Mouse (Mus musculus) layer of hippocampus, adult 18-20 months (tissue): ENCODE results near the gene Chordc1. TPM values are rescaled to one million over a fixed set of nuclear protein-coding genes. Genes with fewer than 3 reads are reported as not detected.
"Not testable (repeated sequence)": the region's sequence is repeated elsewhere in the genome, so short reads cannot be mapped to it uniquely, and the experiment has no call there.

Experiments used
- DNase-seq, 2 experiments: peaks; one replicate each; pipeline ENCODE4 v3.0.0; 2022; ENCODE audit warnings: low spot score in 2 of 2
- long read RNA-seq: library from polyadenylated mRNA; stranded (forward); transcript quantifications from one replicate; pipeline ENCODE4 v2.0.0, GENCODE M21; 2021
- total RNA-seq, 2 experiments: library from RNA; stranded (reverse); gene quantifications; 2 replicates each; pipeline ENCODE4 v1.2.3; 2021

The Chordc1 gene
- 100 to 1,000 TPM; 118 to 119 TPM for total RNA-seq
- long read RNA-seq, full-length matches to known transcripts = 122 of 143 reads
- long read RNA-seq, partial matches to known transcripts = 4 of 143 reads
- long read RNA-seq, other reads (novel, unspliced or antisense) = 17 of 143 reads

GRCm38 (mm10) chr9:18291571-18292429, at the start of gene Chordc1:
Chordc1 (plus strand) TSS chr9:18292125.
- peak; percentile 95 to 98 for DNase-seq

- no peak for DNase-seq
Measured at GRCm38 (mm10) chr9:18275901-18276300, 16.0 kb upstream of the Chordc1 start.

GRCm38 (mm10) chr9:18276844-18277243, 15.1 kb upstream of the Chordc1 start:
- DNase-seq = no peak

- DNase-seq = peak in 1 of 2 experiments; percentile 33
Measured at GRCm38 (mm10) chr9:18277497-18277896, 14.4 kb upstream of the Chordc1 start.

GRCm38 (mm10) chr9:18278693-18279092, 13.2 kb upstream of the Chordc1 start:
- DNase-seq = not testable (repeated sequence)

- DNase-seq = no peak
Measured at GRCm38 (mm10) chr9:18292443-18292922, 558 bp downstream of the Chordc1 start.

- no peak for DNase-seq
Measured at GRCm38 (mm10) chr9:18293026-18293781, 1.3 kb downstream of the Chordc1 start.

- DNase-seq = no peak
Measured at GRCm38 (mm10) chr9:18298301-18298700, 6.4 kb downstream of the Chordc1 start.

- no peak for DNase-seq
Measured at GRCm38 (mm10) chr9:18319990-18320389, 28.1 kb downstream of the Chordc1 start.

Other genes starting within 250 kb of the Chordc1 start
- gene Naalad2, start 110.9 kb downstream of the Chordc1 start, total RNA-seq = under 1 TPM; 0.33 to 0.89 TPM
- not detected for gene Ubtfl1, start 112.3 kb downstream of the Chordc1 start, total RNA-seq
- not detected for gene Mbd3l2, start 138.5 kb downstream of the Chordc1 start, total RNA-seq
- 1 to 10 TPM; 2.3 to 2.5 TPM for gene Zfp558, start 186.1 kb downstream of the Chordc1 start, total RNA-seq
- not detected for gene Mbd3l1, start 186.2 kb downstream of the Chordc1 start, total RNA-seq